Mouse (Mus musculus) ES-E14 (cell line): Measurements from ENCODE around the gene Scnn1b.

Source experiments
- CHD2 ChIP-seq: IDR thresholded peaks from 2 replicates; pipeline ENCODE4 v1.6.1; 2014; ENCODE audit warnings: mild to moderate bottlenecking, low read depth, low read length, inconsistent platforms
- ZC3H11A ChIP-seq: IDR thresholded peaks from 2 replicates; pipeline ENCODE4 v1.6.1; 2012; ENCODE audit warnings: low read depth, mild to moderate bottlenecking, inconsistent platforms, low read length, borderline replicate concordance
- ZNF384 ChIP-seq: IDR thresholded peaks from 2 replicates; pipeline ENCODE4 v1.6.1; 2012; ENCODE audit warnings: low read depth, low read length, inconsistent platforms

DNA sequence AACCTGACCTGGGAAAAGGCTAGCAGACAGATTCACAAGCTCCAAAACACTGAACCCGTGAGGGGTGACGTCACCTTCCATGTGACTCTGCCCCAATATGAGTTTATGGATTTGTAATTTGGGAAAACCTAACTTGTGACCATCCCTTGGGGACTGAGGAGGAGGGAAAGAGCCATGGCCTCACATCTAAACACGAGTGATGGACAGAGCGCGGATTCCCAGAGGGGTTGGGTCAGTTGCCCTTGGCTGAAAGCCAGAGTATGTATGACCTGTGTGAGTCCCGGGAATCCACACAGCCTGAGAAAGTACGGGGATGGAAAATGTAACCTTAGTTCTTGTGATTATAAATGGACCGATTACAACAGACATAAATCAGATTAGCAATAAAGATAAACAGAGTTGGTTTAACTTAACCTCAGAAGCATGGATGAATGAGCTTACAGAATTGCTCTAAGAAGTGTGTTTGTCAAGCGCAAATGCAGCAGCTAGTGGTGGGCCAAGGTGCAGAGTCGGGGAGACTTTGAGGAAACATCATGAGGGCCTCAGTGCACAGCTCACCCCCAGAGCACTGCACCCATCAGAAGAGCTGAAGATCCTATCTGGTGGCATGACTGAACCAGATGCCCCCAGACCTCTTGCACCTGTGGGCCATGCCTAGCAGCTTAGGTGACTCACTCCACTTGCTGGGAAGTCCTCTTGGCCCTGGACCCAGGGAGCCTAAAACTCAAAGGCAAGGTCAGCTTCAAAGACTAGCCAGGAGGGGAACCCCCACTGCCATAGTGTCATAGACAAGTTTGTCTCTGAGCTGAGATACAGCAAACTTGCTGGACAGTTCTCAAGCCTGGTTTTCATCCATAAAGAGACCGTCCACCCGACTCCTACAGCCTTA lies 71.3 kb downstream of the Scnn1b start:
- TF ChIP-seq CHD2, result no peak
- TF ChIP-seq ZNF384, result no peak
- TF ChIP-seq ZC3H11A, result no peak
